Mouse (Mus musculus): ENCODE data around the gene Gbf1. TPM values are rescaled to one million over a fixed set of nuclear protein-coding genes. Genes with fewer than 3 reads are reported as not detected.

The Gbf1 gene
- polyA plus RNA-seq (2015; fragmentation: Nextera tagmentation; extraction: Ambion mirVana), result 40.5 and 43.0 TPM in 2 replicates

GRCm38 (mm10) chr19:46152127-46152803 is at the start of gene Gbf1:
Gene Gbf1 (plus strand): TSS chr19:46152509.
- H3K36me3 ChIP-seq (ENCODE audit: insufficient read depth, low read length), result no peaks in the 10 kb centered on the region
- H3K9ac ChIP-seq (replicated peaks; ENCODE audit: low read length), result peak within 1 kb of the TSS; percentile 77
- peaks cover 33% of the 10 kb centered on the region for H3K27me3 ChIP-seq (ENCODE audit: insufficient read depth, low read length)
- WGBS, result 0% methylated on average over 37 of the region's 37 CpGs
- peak within 1 kb of the TSS; percentile 77 for H3K4me2 ChIP-seq (replicated peaks; ENCODE audit: low read depth, low read length)
- H3K27ac ChIP-seq (ENCODE audit: low read length), result peak within 1 kb of the TSS; percentile 41
- peaks cover 29% of the 10 kb centered on the region for H3K4me1 ChIP-seq (ENCODE audit: insufficient read depth, low read length)
- H3K4me3 ChIP-seq (ENCODE audit: low read length), result peak within 1 kb of the TSS; percentile 87
- peak; percentile 98 for ATAC-seq (ENCODE audit: low FRiP score, low TSS enrichment)
- H3K9me3 ChIP-seq (ENCODE audit: low read length), result no peaks in the 10 kb centered on the region

DNA sequence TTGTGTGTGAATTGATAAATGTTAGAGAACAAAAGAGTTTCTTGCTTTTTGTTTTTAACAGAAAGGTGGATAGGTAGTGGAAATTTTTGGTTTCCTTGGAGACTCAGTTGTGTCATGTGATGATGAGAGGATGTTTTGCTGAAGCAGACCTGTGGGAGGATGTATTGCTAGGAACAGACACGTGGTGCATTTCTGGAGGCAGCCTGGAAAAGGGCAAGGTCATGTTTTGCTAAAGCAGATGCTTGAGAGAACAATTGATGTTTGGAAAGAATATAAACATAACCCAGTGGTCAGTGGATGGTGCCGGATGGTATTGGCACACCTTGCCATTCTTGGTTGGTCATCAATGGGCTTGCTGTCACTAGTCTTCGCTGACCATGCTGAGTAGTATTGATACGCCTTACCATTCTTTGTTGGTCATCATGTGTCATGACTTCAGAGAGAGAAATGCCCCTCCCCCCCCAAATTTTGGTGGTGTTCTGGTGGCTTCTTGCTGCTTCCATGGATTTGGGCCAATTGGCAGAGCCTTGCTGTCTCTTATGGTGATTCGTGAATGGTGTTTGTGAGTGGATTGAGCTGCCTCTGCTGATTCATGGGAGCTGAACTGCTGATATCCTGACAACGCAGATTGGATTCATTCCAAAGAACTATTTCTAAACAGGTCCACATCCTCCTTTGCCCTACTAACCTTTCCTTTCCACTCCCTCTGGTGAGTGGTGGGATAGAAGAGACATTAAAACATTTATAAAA is 48.7 kb upstream of the Gbf1 start:
- Histone ChIP-seq H3K9ac (replicated peaks; ENCODE audit: low read length) (no peak overlapping the region), H3K27me3 (ENCODE audit: insufficient read depth, low read length) (no peaks in the 10 kb centered on the region), H3K27ac (ENCODE audit: low read length) (no peak overlapping the region), H3K4me1 (ENCODE audit: insufficient read depth, low read length) (no peaks in the 10 kb centered on the region), H3K4me2 (replicated peaks; ENCODE audit: low read depth, low read length) (no peak overlapping the region), H3K4me3 (ENCODE audit: low read length) (no peak overlapping the region), H3K36me3 (ENCODE audit: insufficient read depth, low read length) (no peaks in the 10 kb centered on the region), H3K9me3 (ENCODE audit: low read length) (no peaks in the 10 kb centered on the region)
- WGBS, result 65% methylated on average over 6 of the region's 6 CpGs
- no peak for ATAC-seq (ENCODE audit: low FRiP score, low TSS enrichment)

GRCm38 (mm10) chr19:46104187-46104557 is 48.1 kb upstream of the Gbf1 start:
- Histone ChIP-seq H3K4me1 (ENCODE audit: insufficient read depth, low read length) (no peaks in the 10 kb centered on the region), H3K36me3 (ENCODE audit: insufficient read depth, low read length) (no peaks in the 10 kb centered on the region), H3K27me3 (ENCODE audit: insufficient read depth, low read length) (no peaks in the 10 kb centered on the region), H3K4me3 (ENCODE audit: low read length) (no peak overlapping the region), H3K27ac (ENCODE audit: low read length) (no peak overlapping the region), H3K9ac (replicated peaks; ENCODE audit: low read length) (no peak overlapping the region), H3K9me3 (ENCODE audit: low read length) (no peaks in the 10 kb centered on the region), H3K4me2 (replicated peaks; ENCODE audit: low read depth, low read length) (no peak overlapping the region)
- WGBS, result 69% methylated on average over 2 of the region's 2 CpGs
- no peak for ATAC-seq (ENCODE audit: low FRiP score, low TSS enrichment)

- Histone ChIP-seq H3K27ac (ENCODE audit: low read length) (no peak overlapping the region), H3K9me3 (ENCODE audit: low read length) (no peaks in the 10 kb centered on the region), H3K27me3 (ENCODE audit: insufficient read depth, low read length) (no peaks in the 10 kb centered on the region), H3K9ac (replicated peaks; ENCODE audit: low read length) (no peak overlapping the region), H3K4me3 (ENCODE audit: low read length) (no peak overlapping the region), H3K4me2 (replicated peaks; ENCODE audit: low read depth, low read length) (no peak overlapping the region), H3K4me1 (ENCODE audit: insufficient read depth, low read length) (no peaks in the 10 kb centered on the region), H3K36me3 (ENCODE audit: insufficient read depth, low read length) (no peaks in the 10 kb centered on the region)
- 86% methylated on average over 2 of the region's 2 CpGs for WGBS
- ATAC-seq (ENCODE audit: low FRiP score, low TSS enrichment), result no peak
These were observed 42.1 kb upstream of the Gbf1 start for GRCm38 (mm10) chr19:46110214-46110613.

DNA sequence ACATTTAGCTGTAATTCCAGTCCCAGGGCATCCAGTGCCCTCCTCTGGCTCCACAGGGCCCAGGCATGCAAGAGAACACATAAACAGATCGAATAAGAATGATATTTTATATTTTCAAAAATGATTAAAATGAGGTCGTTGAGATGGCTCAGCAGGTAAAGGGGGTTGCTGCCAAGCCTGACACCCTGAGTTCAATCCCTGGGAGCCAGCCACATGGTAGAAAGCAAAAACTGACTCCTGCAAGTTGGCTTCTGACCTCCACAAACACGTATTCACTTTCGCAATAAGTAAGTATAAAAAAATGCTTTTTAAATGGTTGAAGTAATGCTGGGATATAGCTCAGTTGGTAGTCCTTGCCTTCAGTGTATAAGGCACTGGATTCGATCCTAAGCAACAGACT is 41.5 kb upstream of the Gbf1 start:
- H3K4me3 ChIP-seq (ENCODE audit: low read length), result no peak overlapping the region
- H3K36me3 ChIP-seq (ENCODE audit: insufficient read depth, low read length), result no peaks in the 10 kb centered on the region
- H3K9me3 ChIP-seq (ENCODE audit: low read length), result no peaks in the 10 kb centered on the region
- ATAC-seq (ENCODE audit: low FRiP score, low TSS enrichment), result no peak
- H3K27ac ChIP-seq (ENCODE audit: low read length), result no peak overlapping the region
- H3K27me3 ChIP-seq (ENCODE audit: insufficient read depth, low read length), result no peaks in the 10 kb centered on the region
- no peaks in the 10 kb centered on the region for H3K4me1 ChIP-seq (ENCODE audit: insufficient read depth, low read length)
- 82% methylated on average over 5 of the region's 5 CpGs for WGBS
- no peak overlapping the region for H3K9ac ChIP-seq (replicated peaks; ENCODE audit: low read length)
- H3K4me2 ChIP-seq (replicated peaks; ENCODE audit: low read depth, low read length), result no peak overlapping the region

DNA sequence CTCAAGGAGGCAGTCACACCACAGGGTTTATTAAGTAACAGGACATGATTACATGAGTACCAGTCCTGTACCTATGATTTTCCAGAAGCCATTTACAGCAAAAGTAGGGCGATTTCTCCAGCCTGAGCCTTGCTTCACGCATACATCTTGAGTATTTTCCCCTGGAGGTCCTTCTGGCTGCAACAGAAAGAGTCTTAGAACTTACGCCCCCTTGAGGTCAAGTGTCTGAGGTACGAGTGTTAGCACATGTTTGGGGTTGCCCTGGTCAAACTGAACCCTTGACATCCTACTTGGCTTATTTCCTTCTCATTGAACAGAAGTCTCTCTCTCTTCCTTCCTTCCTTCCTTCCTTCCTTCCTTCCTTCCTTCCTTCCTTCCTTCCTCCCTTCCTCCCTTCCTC is 37.7 kb upstream of the Gbf1 start:
- H3K9me3 ChIP-seq (ENCODE audit: low read length), result no peaks in the 10 kb centered on the region
- H3K27ac ChIP-seq (ENCODE audit: low read length), result no peak overlapping the region
- 57% methylated on average over 4 of the region's 4 CpGs for WGBS
- H3K36me3 ChIP-seq (ENCODE audit: insufficient read depth, low read length), result no peaks in the 10 kb centered on the region
- ATAC-seq (ENCODE audit: low FRiP score, low TSS enrichment), result no peak
- no peak overlapping the region for H3K9ac ChIP-seq (replicated peaks; ENCODE audit: low read length)
- no peak overlapping the region for H3K4me2 ChIP-seq (replicated peaks; ENCODE audit: low read depth, low read length)
- no peak overlapping the region for H3K4me3 ChIP-seq (ENCODE audit: low read length)
- no peaks in the 10 kb centered on the region for H3K27me3 ChIP-seq (ENCODE audit: insufficient read depth, low read length)
- H3K4me1 ChIP-seq (ENCODE audit: insufficient read depth, low read length), result no peaks in the 10 kb centered on the region

DNA sequence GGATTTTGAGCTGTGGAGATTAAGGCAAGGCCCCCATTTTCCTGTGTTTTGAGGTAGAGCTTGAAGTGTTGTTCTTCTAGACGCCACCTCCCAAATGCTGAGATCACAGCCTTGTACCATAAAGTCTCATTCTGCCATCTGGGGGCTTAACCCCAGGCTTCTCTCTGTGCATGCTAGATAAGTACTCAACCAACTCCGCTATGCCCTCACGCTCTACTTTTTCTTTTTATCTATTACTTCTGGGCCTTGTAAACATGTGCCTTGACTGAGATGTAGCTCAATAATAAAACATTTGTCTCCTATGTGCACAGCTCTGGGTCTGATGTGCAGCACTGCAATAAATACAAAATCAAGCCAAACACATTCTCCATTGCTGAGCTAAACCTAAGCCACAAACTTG is 32.9 kb upstream of the Gbf1 start:
- Histone ChIP-seq H3K27ac (ENCODE audit: low read length) (no peak overlapping the region), H3K4me3 (ENCODE audit: low read length) (no peak overlapping the region), H3K4me2 (replicated peaks; ENCODE audit: low read depth, low read length) (no peak overlapping the region), H3K36me3 (ENCODE audit: insufficient read depth, low read length) (no peaks in the 10 kb centered on the region), H3K27me3 (ENCODE audit: insufficient read depth, low read length) (no peaks in the 10 kb centered on the region), H3K9ac (replicated peaks; ENCODE audit: low read length) (no peak overlapping the region), H3K9me3 (ENCODE audit: low read length) (no peaks in the 10 kb centered on the region), H3K4me1 (ENCODE audit: insufficient read depth, low read length) (no peaks in the 10 kb centered on the region)
- ATAC-seq (ENCODE audit: low FRiP score, low TSS enrichment), result no peak
- 87% methylated on average over 3 of the region's 3 CpGs for WGBS

DNA sequence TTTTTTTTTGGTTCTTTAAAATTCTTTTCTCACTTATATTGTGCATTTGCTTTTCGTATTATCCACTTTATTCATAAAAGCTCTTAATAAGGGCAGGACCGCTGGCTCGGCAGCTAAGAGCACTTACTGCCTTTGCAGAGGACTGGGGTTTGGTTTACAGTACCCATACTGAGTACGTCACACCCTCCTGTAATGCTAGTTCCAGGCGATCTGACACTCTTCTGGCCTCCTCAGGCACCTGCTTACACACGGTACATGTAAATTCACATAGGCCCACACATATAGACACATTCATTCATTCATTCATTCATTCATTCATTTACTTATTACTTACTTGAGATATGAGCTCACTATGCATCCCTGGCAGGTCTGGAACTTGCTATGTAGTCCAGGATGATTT is 31.4 kb upstream of the Gbf1 start:
- Histone ChIP-seq H3K27me3 (ENCODE audit: insufficient read depth, low read length) (no peaks in the 10 kb centered on the region), H3K4me3 (ENCODE audit: low read length) (no peak overlapping the region), H3K4me1 (ENCODE audit: insufficient read depth, low read length) (no peaks in the 10 kb centered on the region), H3K4me2 (replicated peaks; ENCODE audit: low read depth, low read length) (no peak overlapping the region), H3K27ac (ENCODE audit: low read length) (no peak overlapping the region), H3K9me3 (ENCODE audit: low read length) (no peaks in the 10 kb centered on the region), H3K9ac (replicated peaks; ENCODE audit: low read length) (no peak overlapping the region), H3K36me3 (ENCODE audit: insufficient read depth, low read length) (no peaks in the 10 kb centered on the region)
- ATAC-seq (ENCODE audit: low FRiP score, low TSS enrichment), result no peak
- WGBS, result 76% methylated on average over 6 of the region's 6 CpGs

DNA sequence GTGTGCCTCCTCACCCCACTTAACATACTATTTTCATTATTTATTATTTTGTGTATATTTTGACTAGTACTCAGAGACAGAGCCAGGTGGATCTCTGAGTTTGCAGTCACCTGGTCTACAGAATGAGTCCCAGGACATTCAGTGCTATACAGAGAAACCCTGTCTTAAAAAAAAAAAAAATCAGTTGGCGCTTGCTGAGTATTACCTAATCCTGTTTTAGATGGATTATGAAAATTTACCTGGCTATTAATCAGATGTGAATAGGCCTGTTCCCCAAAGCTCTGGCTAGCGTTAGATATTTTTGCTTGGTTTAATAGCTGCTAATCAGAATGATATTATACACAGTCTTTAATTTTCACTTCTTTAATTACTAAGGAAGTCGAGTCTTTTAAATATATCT is 28.4 kb upstream of the Gbf1 start:
- Histone ChIP-seq H3K9me3 (ENCODE audit: low read length) (no peaks in the 10 kb centered on the region), H3K4me3 (ENCODE audit: low read length) (no peak overlapping the region), H3K4me1 (ENCODE audit: insufficient read depth, low read length) (no peaks in the 10 kb centered on the region), H3K36me3 (ENCODE audit: insufficient read depth, low read length) (no peaks in the 10 kb centered on the region), H3K27me3 (ENCODE audit: insufficient read depth, low read length) (peaks cover 7% of the 10 kb centered on the region), H3K27ac (ENCODE audit: low read length) (no peak overlapping the region), H3K4me2 (replicated peaks; ENCODE audit: low read depth, low read length) (no peak overlapping the region), H3K9ac (replicated peaks; ENCODE audit: low read length) (no peak overlapping the region)
- WGBS, result 86% methylated on average over 3 of the region's 3 CpGs
- ATAC-seq (ENCODE audit: low FRiP score, low TSS enrichment), result no peak

- H3K4me3 ChIP-seq (ENCODE audit: low read length), result no peak overlapping the region
- H3K4me2 ChIP-seq (replicated peaks; ENCODE audit: low read depth, low read length), result no peak overlapping the region
- H3K27me3 ChIP-seq (ENCODE audit: insufficient read depth, low read length), result peaks cover 7% of the 10 kb centered on the region
- H3K9ac ChIP-seq (replicated peaks; ENCODE audit: low read length), result no peak overlapping the region
- ATAC-seq (ENCODE audit: low FRiP score, low TSS enrichment), result no peak
- no peaks in the 10 kb centered on the region for H3K36me3 ChIP-seq (ENCODE audit: insufficient read depth, low read length)
- H3K9me3 ChIP-seq (ENCODE audit: low read length), result no peaks in the 10 kb centered on the region
- no peak overlapping the region for H3K27ac ChIP-seq (ENCODE audit: low read length)
- no peaks in the 10 kb centered on the region for H3K4me1 ChIP-seq (ENCODE audit: insufficient read depth, low read length)
These were observed 27.7 kb upstream of the Gbf1 start for GRCm38 (mm10) chr19:46124651-46125050.
